Mouse (Mus musculus) heart, adult 2 months (tissue): ENCODE results near the gene Gm49673. TPM values are rescaled to one million over a fixed set of nuclear protein-coding genes. Genes with fewer than 3 reads are reported as not detected.
"Not testable (repeated sequence)": the region's sequence is repeated elsewhere in the genome, so short reads cannot be mapped to it uniquely, and the experiment has no call there.

ENCODE experiments used
- DNase-seq, 2 experiments: peaks; one replicate each; pipeline ENCODE4 v3.0.0; 2021
- H3K27ac ChIP-seq: fragments of 200-600 bp; 2 replicates; pipeline ENCODE4 v1.8.1; 2022
- H3K27me3 ChIP-seq: fragments of 200-500 bp; 2 replicates; pipeline ENCODE4 v1.6.1; 2012; ENCODE audit warnings: mild to moderate bottlenecking, low read length, inconsistent platforms, mixed read lengths; ENCODE audit not compliant: control insufficient read depth, insufficient read depth
- H3K36me3 ChIP-seq: fragments of 200-500 bp; 2 replicates; pipeline ENCODE4 v1.6.1; 2012; ENCODE audit warnings: low read length, inconsistent platforms; ENCODE audit not compliant: control insufficient read depth, insufficient read depth
- H3K4me1 ChIP-seq: fragments of 200-500 bp; 2 replicates; pipeline ENCODE4 v1.6.1; 2011; ENCODE audit warnings: low read length; ENCODE audit not compliant: control insufficient read depth, insufficient read depth
- H3K4me3 ChIP-seq: fragments of 200-600 bp; 2 replicates; pipeline ENCODE4 v1.8.1; 2022
- H3K79me2 ChIP-seq: fragments of 200-500 bp; replicated peaks from 2 replicates; pipeline ENCODE4 v1.6.1; 2012; ENCODE audit warnings: mild to moderate bottlenecking, inconsistent platforms, low read length, moderate library complexity, mixed read lengths; ENCODE audit not compliant: control insufficient read depth, insufficient read depth
- H3K9ac ChIP-seq: fragments of 200-500 bp; 2 replicates; pipeline ENCODE4 v1.6.1; 2012; ENCODE audit warnings: low read depth, mild to moderate bottlenecking, control low read depth, inconsistent platforms, low read length, mixed read lengths
- CTCF ChIP-seq: fragments of 200-600 bp; IDR thresholded peaks from 2 replicates; pipeline ENCODE4 v1.8.1; 2022; ENCODE audit warnings: antibody characterized with exemption, mild to moderate bottlenecking, moderate library complexity
- EP300 ChIP-seq: fragments of 200-500 bp; IDR thresholded peaks from 2 replicates; pipeline ENCODE4 v1.6.1; 2011; ENCODE audit warnings: low read depth, low read length, control low read depth; ENCODE audit not compliant: insufficient read depth
- POLR2A ChIP-seq: fragments of 200-500 bp; IDR thresholded peaks from 2 replicates; pipeline ENCODE4 v1.6.1; 2011; ENCODE audit warnings: mild to moderate bottlenecking, low read depth, low read length, control low read depth; ENCODE audit not compliant: insufficient read depth
- WGBS: fragments of 180-500 bp; shearing (Covaris S2); methylation state at CpG from one replicate; pipeline ENCODE4 v1.1.7; 2018; 5-methylcytosine and 5-hydroxymethylcytosine counted together
- intact Hi-C: fragments of 180-260 bp; cut with DNase I; formaldehyde crosslinking; loops from one replicate; pipeline ENCODE4 v1.15.1; 2025
- long read RNA-seq: library from polyadenylated mRNA; stranded (forward); transcript quantifications from one replicate; pipeline ENCODE4 v2.0.0, GENCODE M21; 2021
- polyA plus RNA-seq: library from polyadenylated mRNA; depleted of rRNA; stranded (reverse); fragments of >200 nt; gene quantifications from 2 replicates; pipeline ENCODE4 v1.2.3, GENCODE M21; 2012; rRNA removed
- total RNA-seq, 2 experiments: library from RNA; stranded (reverse); gene quantifications; 2 replicates each; pipeline ENCODE4 v1.2.3; 2021

Gene Gm49673
- total RNA-seq (not detected), polyA plus RNA-seq (0.20 TPM in 1 of 2 replicates, not detected in the other)
- long read RNA-seq, partial matches to known transcripts, result 26 of 29 reads
- long read RNA-seq, other reads (novel, unspliced or antisense), result 3 of 29 reads

- TF ChIP-seq POLR2A, result 0 out of 2 replicates have a peak, but pooled peaks have one; percentile 12
- H3K36me3 ChIP-seq, H3K27me3 ChIP-seq, H3K4me1 ChIP-seq, intact Hi-C loops, H3K79me2 ChIP-seq: not testable (repeated sequence)
- Histone ChIP-seq H3K9ac (peak within 1 kb of the TSS; percentile 86), H3K4me3 (peak within 1 kb of the TSS; percentile 69), H3K27ac (peak within 1 kb of the TSS; percentile 72)
- peak; percentile 66 to 69 for DNase-seq
- WGBS, result 3% methylated on average over 33 of the region's 67 CpGs
These were observed at the start of gene Gm49673, which contains the start of gene Rnaset2a for GRCm38 (mm10) chr17:8147439-8148316. Gene Gm49673, minus strand, starts transcription at chr17:8147788. Gene Rnaset2a, minus strand, starts transcription at chr17:8148097.

GRCm38 (mm10) chr17:8195685-8196376, 48.2 kb upstream of the Gm49673 start:
- no peak overlapping the region for H3K27ac ChIP-seq
- no peaks in the 10 kb centered on the region for H3K27me3 ChIP-seq
- no peaks in the 10 kb centered on the region for H3K4me1 ChIP-seq
- TF ChIP-seq CTCF (no peak), POLR2A (no peak), EP300 (no peak)
- H3K79me2 ChIP-seq, result no peaks in the 10 kb centered on the region
- intact Hi-C loops, result no loop called here
- H3K36me3 ChIP-seq, result no peaks in the 10 kb centered on the region; the same call in 1 of the 2 replicates
- H3K9ac ChIP-seq, result no peak overlapping the region
- DNase-seq, result no peak
- 81% methylated on average over 8 of the region's 8 CpGs for WGBS
- H3K4me3 ChIP-seq, result no peak overlapping the region

GRCm38 (mm10) chr17:8193678-8194077, 46.1 kb upstream of the Gm49673 start:
- WGBS, result 72% methylated on average over 8 of the region's 8 CpGs
- no peak for DNase-seq
- Histone ChIP-seq H3K36me3 (no peaks in the 10 kb centered on the region; the same call in 1 of the 2 replicates), H3K79me2 (no peaks in the 10 kb centered on the region), H3K27ac (no peak overlapping the region), H3K4me1 (no peaks in the 10 kb centered on the region), H3K9ac (no peak overlapping the region), H3K4me3 (no peak overlapping the region), H3K27me3 (no peaks in the 10 kb centered on the region)
- intact Hi-C loops, result no loop called here
- no peak for TF ChIP-seq CTCF
- TF ChIP-seq EP300, result no peak
- TF ChIP-seq POLR2A, result no peak

- TF ChIP-seq EP300 (no peak), POLR2A (no peak), CTCF (no peak)
- no peaks in the 10 kb centered on the region for H3K36me3 ChIP-seq
- H3K79me2 ChIP-seq, result no peaks in the 10 kb centered on the region
- no peak overlapping the region for H3K27ac ChIP-seq
- no peak overlapping the region for H3K4me3 ChIP-seq
- WGBS, result 67% methylated on average over 7 of the region's 7 CpGs
- H3K27me3 ChIP-seq, result no peaks in the 10 kb centered on the region
- DNase-seq, result no peak
- intact Hi-C loops, result no loop called here
- H3K9ac ChIP-seq, result no peak overlapping the region
- no peaks in the 10 kb centered on the region for H3K4me1 ChIP-seq
These were observed 36.6 kb upstream of the Gm49673 start for GRCm38 (mm10) chr17:8184217-8184616.

- WGBS, result 60% methylated on average over 5 of the region's 5 CpGs
- no peak overlapping the region for H3K27ac ChIP-seq
- H3K4me3 ChIP-seq, result no peak overlapping the region
- H3K79me2 ChIP-seq, result no peaks in the 10 kb centered on the region
- no peak for TF ChIP-seq CTCF
- no peak for TF ChIP-seq EP300
- no peak for TF ChIP-seq POLR2A
- no peak overlapping the region for H3K9ac ChIP-seq
- intact Hi-C loops, result no loop called here
- peak in 1 of 2 experiments; percentile 20 for DNase-seq
- no peaks in the 10 kb centered on the region for H3K4me1 ChIP-seq
- no peaks in the 10 kb centered on the region for H3K27me3 ChIP-seq
- no peaks in the 10 kb centered on the region for H3K36me3 ChIP-seq
These were observed 36.2 kb upstream of the Gm49673 start for GRCm38 (mm10) chr17:8183815-8184214.
